Mouse (Mus musculus): ENCODE data around the gene Tnfsf13b. TPM values are rescaled to one million over a fixed set of nuclear protein-coding genes. Genes with fewer than 3 reads are reported as not detected.

Tnfsf13b gene
- 0.48 and 0.81 TPM in 2 replicates for polyA plus RNA-seq (2012; rRNA removed)

GRCm38 (mm10) chr8:10006156-10006985, at the start of gene Tnfsf13b:
Gene Tnfsf13b, plus strand, starts transcription at chr8:10006467.
- peak within 1 kb of the TSS; percentile 68 for H3K4me3 ChIP-seq (ENCODE audit: control insufficient read depth, low read depth, low read length)
- no peaks in the 10 kb centered on the region for H3K36me3 ChIP-seq (ENCODE audit: control insufficient read depth, insufficient read depth, low read length)
- TF ChIP-seq CTCF (IDR thresholded peaks at IDR 0.05; ENCODE audit: control insufficient read depth, insufficient read depth, insufficient replicate concordance, low read depth, low read length): no peak
- TF ChIP-seq POLR2A (IDR thresholded peaks at IDR 0.05; ENCODE audit: control insufficient read depth, low read depth, low read length): no peak
- H3K27me3 ChIP-seq (ENCODE audit: control insufficient read depth, insufficient read depth, low read length): no peaks in the 10 kb centered on the region
- peaks cover 10% of the 10 kb centered on the region for H3K4me1 ChIP-seq (ENCODE audit: control insufficient read depth, insufficient read depth, low read length)
- H3K27ac ChIP-seq (ENCODE audit: control insufficient read depth, insufficient read depth, low read depth, low read length): no peak within 1 kb of the TSS

DNA sequence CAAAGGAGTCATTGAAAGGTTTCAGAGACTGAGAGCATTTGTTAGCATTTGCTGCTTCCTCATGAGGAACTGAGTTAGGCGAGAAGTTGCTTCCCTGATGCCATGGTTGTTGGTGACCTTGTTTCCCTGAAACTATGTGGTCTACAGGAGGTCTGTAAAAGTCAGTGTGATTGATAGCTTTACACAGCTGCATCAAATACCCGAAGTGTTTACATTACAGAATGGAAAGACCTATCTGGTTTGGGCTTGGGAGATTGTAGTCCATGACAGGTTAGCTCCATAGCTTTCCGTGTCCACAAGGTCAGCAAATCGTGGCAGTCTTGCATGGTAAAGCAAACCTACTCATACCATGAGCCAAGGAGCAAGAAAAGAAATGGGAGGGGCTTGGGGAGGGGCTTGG, 47.9 kb upstream of the Tnfsf13b start:
- TF ChIP-seq CTCF (IDR thresholded peaks at IDR 0.05; ENCODE audit: control insufficient read depth, insufficient read depth, insufficient replicate concordance, low read depth, low read length) (no peak), POLR2A (IDR thresholded peaks at IDR 0.05; ENCODE audit: control insufficient read depth, low read depth, low read length) (no peak)
- H3K36me3 ChIP-seq (ENCODE audit: control insufficient read depth, insufficient read depth, low read length): no peaks in the 10 kb centered on the region
- no peak overlapping the region for H3K4me3 ChIP-seq (ENCODE audit: control insufficient read depth, low read depth, low read length)
- H3K27ac ChIP-seq (ENCODE audit: control insufficient read depth, insufficient read depth, low read depth, low read length): no peak overlapping the region
- H3K4me1 ChIP-seq (ENCODE audit: control insufficient read depth, insufficient read depth, low read length): no peaks in the 10 kb centered on the region
- H3K27me3 ChIP-seq (ENCODE audit: control insufficient read depth, insufficient read depth, low read length): no peaks in the 10 kb centered on the region

GRCm38 (mm10) chr8:9959919-9960318, 46.3 kb upstream of the Tnfsf13b start:
- Histone ChIP-seq H3K27ac (ENCODE audit: control insufficient read depth, insufficient read depth, low read depth, low read length) (no peak overlapping the region), H3K27me3 (ENCODE audit: control insufficient read depth, insufficient read depth, low read length) (no peaks in the 10 kb centered on the region), H3K4me1 (ENCODE audit: control insufficient read depth, insufficient read depth, low read length) (no peaks in the 10 kb centered on the region), H3K4me3 (ENCODE audit: control insufficient read depth, low read depth, low read length) (no peak overlapping the region), H3K36me3 (ENCODE audit: control insufficient read depth, insufficient read depth, low read length) (no peaks in the 10 kb centered on the region)
- no peak for TF ChIP-seq CTCF (IDR thresholded peaks at IDR 0.05; ENCODE audit: control insufficient read depth, insufficient read depth, insufficient replicate concordance, low read depth, low read length)
- TF ChIP-seq POLR2A (IDR thresholded peaks at IDR 0.05; ENCODE audit: control insufficient read depth, low read depth, low read length): no peak

DNA sequence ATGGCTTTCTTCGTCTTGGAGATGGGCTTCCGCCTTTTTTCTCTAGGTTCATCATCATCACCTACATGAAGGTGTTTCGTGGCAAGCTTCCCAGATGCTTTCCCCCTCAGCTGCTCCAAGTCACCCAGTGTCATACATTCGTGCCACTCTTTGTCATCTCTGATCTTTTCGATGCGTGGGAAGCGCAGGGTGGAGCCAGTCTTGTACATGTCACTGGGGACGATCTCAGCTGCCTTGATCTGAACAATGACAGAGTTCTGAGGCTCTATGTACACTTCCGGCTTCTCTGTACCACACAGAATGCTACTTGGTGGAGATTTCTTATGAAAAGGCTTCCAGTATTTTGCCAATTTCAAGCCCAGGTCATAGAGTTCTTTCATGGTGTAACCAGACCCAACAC, 34.4 kb upstream of the Tnfsf13b start:
- no peak for TF ChIP-seq CTCF (IDR thresholded peaks at IDR 0.05; ENCODE audit: control insufficient read depth, insufficient read depth, insufficient replicate concordance, low read depth, low read length)

GRCm38 (mm10) chr8:9975276-9975675, 31.0 kb upstream of the Tnfsf13b start:
- TF ChIP-seq POLR2A (IDR thresholded peaks at IDR 0.05; ENCODE audit: control insufficient read depth, low read depth, low read length) (no peak), CTCF (IDR thresholded peaks at IDR 0.05; ENCODE audit: control insufficient read depth, insufficient read depth, insufficient replicate concordance, low read depth, low read length) (no peak)
- Histone ChIP-seq H3K27me3 (ENCODE audit: control insufficient read depth, insufficient read depth, low read length) (no peaks in the 10 kb centered on the region), H3K27ac (ENCODE audit: control insufficient read depth, insufficient read depth, low read depth, low read length) (no peak overlapping the region), H3K36me3 (ENCODE audit: control insufficient read depth, insufficient read depth, low read length) (peaks cover 2% of the 10 kb centered on the region; the same call in 1 of the 2 replicates), H3K4me1 (ENCODE audit: control insufficient read depth, insufficient read depth, low read length) (peaks cover 9% of the 10 kb centered on the region), H3K4me3 (ENCODE audit: control insufficient read depth, low read depth, low read length) (no peak overlapping the region)

More for the DNA sequence above, 34.4 kb upstream of the Tnfsf13b start:
- peaks cover 2% of the 10 kb centered on the region; the same call in 1 of the 2 replicates for H3K36me3 ChIP-seq (ENCODE audit: control insufficient read depth, insufficient read depth, low read length)
- peaks cover 3% of the 10 kb centered on the region for H3K4me1 ChIP-seq (ENCODE audit: control insufficient read depth, insufficient read depth, low read length)
- no peak overlapping the region for H3K27ac ChIP-seq (ENCODE audit: control insufficient read depth, insufficient read depth, low read depth, low read length)
- H3K27me3 ChIP-seq (ENCODE audit: control insufficient read depth, insufficient read depth, low read length): no peaks in the 10 kb centered on the region
- no peak overlapping the region for H3K4me3 ChIP-seq (ENCODE audit: control insufficient read depth, low read depth, low read length)

DNA sequence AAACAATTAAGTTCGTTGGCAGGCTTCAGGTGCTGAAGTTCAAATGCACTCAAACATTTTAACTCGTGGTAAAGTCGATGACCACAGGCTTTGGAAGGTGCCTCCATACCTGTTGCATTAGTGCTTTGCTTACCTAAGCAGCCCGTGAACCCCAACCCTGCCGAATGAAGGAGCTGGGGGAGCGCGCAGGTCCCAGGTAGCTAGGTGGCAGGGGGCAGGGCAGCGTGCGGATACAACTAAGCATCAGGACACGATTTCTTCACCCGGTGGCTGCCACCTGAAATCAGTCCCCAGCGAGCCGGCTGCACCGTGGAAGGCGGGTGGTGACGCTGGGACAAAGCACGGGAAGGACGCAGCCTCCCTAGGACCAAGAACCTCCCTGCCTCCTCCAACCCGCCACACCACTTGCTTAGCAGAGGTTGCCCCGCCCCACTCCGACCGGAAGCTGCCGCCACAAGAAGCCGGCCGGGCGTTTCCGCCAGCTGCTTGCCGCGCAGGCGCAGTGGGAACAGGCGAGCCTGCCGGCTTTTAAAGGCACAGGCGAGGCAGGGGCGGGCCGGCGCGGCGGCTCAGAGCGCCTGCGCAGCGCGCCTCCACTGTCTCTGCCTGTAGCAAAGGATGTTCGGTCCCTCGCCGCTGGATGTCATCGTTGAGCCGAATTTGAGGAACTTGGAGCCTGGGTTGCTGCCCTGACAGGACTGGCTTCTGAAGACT, 30.2 kb upstream of the Tnfsf13b start:
- H3K27me3 ChIP-seq (ENCODE audit: control insufficient read depth, insufficient read depth, low read length): no peaks in the 10 kb centered on the region
- peak overlapping the region; percentile 94 for H3K4me3 ChIP-seq (ENCODE audit: control insufficient read depth, low read depth, low read length)
- peaks cover 9% of the 10 kb centered on the region for H3K4me1 ChIP-seq (ENCODE audit: control insufficient read depth, insufficient read depth, low read length)
- peak; percentile 84 for TF ChIP-seq POLR2A (IDR thresholded peaks at IDR 0.05; ENCODE audit: control insufficient read depth, low read depth, low read length)
- peak; percentile 50; the same call in 1 of the 2 replicates for TF ChIP-seq CTCF (IDR thresholded peaks at IDR 0.05; ENCODE audit: control insufficient read depth, insufficient read depth, insufficient replicate concordance, low read depth, low read length)
- peak overlapping the region; percentile 40; the same call in 1 of the 2 replicates for H3K27ac ChIP-seq (ENCODE audit: control insufficient read depth, insufficient read depth, low read depth, low read length)
- H3K36me3 ChIP-seq (ENCODE audit: control insufficient read depth, insufficient read depth, low read length): peaks cover 2% of the 10 kb centered on the region; the same call in 1 of the 2 replicates

DNA sequence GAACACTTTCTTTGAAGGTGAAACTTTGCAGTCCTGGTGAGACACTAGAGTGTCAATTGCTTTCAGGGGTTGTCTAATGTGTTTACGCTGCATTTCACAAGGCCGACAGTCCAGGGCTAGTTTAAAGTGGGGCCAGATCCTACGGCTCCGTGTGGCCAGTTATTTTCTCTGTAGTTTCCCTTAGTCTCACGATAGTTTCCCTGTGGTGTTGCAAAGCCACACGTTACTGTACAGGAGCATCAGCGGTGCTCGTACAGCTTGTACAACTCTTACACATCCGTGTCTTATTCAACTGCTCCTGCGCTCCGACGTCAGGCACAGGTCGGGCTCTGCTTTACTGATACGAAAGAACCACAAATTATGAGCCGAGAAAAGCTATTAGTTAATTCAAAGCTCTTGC, 29.3 kb upstream of the Tnfsf13b start:
- no peak for TF ChIP-seq CTCF (IDR thresholded peaks at IDR 0.05; ENCODE audit: control insufficient read depth, insufficient read depth, insufficient replicate concordance, low read depth, low read length)
- no peak for TF ChIP-seq POLR2A (IDR thresholded peaks at IDR 0.05; ENCODE audit: control insufficient read depth, low read depth, low read length)
- H3K36me3 ChIP-seq (ENCODE audit: control insufficient read depth, insufficient read depth, low read length): peaks cover 2% of the 10 kb centered on the region; the same call in 1 of the 2 replicates
- peaks cover 9% of the 10 kb centered on the region for H3K4me1 ChIP-seq (ENCODE audit: control insufficient read depth, insufficient read depth, low read length)
- no peaks in the 10 kb centered on the region for H3K27me3 ChIP-seq (ENCODE audit: control insufficient read depth, insufficient read depth, low read length)
- peak overlapping the region; percentile 98 for H3K4me3 ChIP-seq (ENCODE audit: control insufficient read depth, low read depth, low read length)
- H3K27ac ChIP-seq (ENCODE audit: control insufficient read depth, insufficient read depth, low read depth, low read length): peak overlapping the region; percentile 87
